Mouse (Mus musculus) left cerebral cortex, adult 11 months (tissue): ENCODE results near the gene 1700022I11Rik.
A peak's percentile ranks its signal among the peaks of the same experiment; 100 is the strongest.
"Not testable (repeated sequence)": the region's sequence is repeated elsewhere in the genome, so short reads cannot be mapped to it uniquely, and the experiment has no call there.

ENCODE experiments used
- DNase-seq: peaks from one replicate; pipeline ENCODE4 v3.0.0; 2022; ENCODE audit warnings: low spot score

1700022I11Rik gene

DNA sequence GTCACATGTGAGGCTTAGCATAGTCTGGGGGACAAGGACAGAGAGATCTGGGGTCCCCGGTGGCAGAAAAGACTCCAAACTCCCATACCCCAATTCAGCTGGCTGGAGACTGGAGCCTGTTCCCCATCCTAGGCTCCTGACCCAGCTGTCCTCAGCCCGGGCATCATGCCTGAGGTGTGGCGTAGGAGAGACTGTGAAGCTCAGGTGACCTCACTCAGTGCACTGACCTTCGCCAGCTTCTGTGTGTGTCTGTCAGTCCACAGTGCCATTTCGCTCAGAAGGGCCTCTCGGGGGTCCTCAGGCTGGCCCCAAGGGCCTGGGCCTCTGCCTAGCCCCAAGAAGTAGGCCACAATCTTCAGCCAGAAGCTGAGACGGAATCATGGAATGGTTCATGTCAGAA, 16.8 kb upstream of the 1700022I11Rik start:
- no peak for DNase-seq

DNA sequence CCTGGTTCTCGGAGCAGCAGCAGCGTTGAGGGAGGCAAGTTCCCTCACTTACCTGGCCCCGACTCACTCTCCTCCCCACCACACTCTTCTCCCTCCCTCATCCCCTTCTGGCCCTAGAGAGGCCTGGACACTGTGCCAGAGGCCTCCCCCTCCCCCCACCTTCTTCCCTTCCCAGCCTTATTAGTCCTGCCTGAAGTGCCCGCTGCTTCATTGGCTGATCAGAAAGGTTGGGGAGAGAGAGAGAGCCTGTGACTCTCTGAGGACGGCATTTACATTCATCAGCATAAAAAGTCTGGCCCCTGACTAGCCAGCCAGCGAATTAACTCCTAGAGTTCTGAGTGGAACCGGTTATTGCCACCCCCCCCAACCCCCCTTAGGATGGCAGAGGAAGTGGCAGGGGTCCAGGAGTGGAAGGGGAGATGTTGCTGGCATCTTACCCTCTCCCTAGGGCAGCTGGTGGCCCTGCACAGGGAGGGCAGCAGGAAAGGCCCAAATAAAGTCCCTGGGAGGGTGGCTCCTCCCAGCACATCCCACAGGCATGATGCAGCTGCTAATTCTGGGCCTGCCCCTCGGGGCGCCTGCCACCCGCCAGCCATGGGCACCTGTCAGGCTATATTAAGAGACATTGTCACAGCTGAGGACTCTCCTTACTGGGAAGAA, 15.8 kb upstream of the 1700022I11Rik start:
- DNase-seq = no peak

DNA sequence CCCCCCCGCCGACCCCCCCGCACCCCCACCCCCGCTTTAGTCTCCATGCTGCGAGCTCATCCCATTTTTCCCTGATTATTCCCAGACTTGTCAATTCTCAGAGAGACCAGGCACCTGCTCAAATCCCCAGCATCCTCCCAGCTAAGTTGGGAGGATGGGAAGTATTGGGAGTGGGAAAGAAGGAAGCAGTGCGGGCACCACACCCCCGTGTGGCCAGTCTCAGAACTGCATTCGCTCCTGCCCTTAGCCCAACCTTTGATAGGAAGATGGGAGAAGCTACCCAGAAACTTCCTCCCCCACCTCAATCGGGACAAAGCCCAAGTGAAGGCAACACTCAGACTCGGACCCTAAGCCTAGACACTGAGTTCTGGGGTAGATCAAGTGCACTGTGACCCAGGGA, 15.1 kb upstream of the 1700022I11Rik start:
- peak; percentile 74 for DNase-seq

DNA sequence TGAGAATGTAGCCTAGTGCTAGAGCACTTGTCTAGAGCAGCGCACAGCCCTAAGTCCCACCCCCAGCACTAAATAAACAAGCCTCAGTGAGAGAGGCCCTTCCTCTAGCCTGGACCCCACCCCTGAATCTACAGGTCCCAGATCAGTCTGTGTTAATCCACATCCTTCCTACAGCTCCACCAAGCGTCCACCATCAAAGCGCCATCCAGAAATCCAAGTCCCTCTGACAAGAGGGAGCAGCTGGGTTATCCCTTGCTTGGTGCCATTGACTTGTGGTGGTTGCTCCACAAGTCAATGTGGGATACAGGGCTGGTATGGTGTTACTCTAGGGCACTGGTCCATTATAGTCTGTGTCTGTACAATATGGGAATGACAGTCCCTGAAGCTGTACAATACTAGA, 14.2 kb upstream of the 1700022I11Rik start:
- DNase-seq = no peak

DNA sequence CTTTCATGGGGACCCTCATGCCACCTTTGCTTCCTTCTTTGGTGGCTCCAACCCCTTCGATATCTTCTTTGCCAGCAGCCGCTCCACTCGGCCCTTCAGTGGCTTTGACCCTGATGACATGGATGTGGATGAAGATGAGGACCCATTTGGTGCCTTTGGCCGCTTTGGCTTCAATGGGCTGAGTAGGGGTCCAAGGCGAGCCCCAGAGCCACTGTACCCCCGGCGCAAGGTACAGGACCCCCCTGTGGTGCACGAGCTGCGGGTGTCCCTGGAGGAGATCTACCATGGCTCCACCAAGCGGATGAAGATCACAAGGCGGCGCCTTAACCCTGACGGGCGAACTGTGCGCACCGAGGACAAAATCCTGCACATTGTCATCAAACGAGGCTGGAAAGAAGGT, 12.8 kb upstream of the 1700022I11Rik start:
- no peak for DNase-seq

DNA sequence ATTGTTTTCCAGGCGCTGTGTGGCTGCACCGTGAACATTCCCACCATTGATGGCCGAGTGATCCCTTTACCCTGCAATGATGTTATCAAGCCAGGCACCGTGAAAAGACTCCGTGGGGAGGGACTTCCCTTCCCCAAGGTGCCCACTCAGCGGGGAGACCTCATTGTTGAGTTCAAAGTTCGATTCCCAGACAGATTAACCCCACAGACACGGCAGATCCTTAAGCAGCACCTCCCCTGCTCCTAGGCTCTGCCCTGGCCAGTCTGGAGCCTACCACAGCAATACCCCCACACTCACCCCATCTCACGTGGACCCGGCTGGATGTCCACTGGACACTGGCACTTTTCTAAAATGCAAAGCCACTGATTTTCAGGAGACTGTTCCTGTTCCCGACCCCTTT, 12.1 kb upstream of the 1700022I11Rik start:
- no peak for DNase-seq

DNA sequence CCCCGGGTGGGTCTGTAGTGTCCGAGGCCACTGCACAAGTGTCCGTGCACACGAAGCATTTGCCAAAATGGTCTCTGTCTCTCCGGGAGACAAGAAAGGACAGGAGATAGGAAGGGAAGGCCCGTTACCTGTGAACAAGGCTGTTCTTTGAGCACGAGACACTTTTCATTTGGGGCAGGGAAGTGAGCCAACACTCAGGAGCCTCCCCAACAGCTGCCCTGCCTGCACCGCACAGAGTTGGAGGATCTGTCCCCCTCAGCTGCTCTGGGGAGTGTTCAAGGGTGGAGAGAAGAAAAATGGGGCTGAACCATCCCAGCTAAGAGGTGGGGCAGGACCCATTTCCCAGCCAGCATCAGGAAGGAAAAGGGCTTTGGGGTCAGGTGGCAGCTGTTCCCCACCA, 11.4 kb upstream of the 1700022I11Rik start:
- DNase-seq = no peak

DNA sequence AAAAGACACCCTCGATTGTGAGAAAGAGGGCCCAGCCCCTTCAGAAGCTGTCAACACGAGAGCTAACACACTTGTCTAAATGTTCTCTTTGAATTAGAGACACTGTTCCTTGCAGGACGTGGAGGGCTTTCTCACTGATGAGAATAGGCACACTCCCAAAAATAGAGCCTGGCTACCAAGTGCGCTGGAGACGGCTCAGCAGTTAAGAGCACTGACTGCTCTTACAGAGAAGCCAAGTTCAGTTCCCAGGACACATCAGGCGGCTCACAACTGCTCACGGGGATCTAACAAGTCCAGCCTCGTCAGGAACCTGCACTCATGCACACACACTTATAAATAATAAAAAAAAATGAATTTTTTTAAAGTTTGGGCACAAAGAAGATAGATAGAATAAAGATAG, 10.5 kb upstream of the 1700022I11Rik start:
- DNase-seq = no peak

DNA sequence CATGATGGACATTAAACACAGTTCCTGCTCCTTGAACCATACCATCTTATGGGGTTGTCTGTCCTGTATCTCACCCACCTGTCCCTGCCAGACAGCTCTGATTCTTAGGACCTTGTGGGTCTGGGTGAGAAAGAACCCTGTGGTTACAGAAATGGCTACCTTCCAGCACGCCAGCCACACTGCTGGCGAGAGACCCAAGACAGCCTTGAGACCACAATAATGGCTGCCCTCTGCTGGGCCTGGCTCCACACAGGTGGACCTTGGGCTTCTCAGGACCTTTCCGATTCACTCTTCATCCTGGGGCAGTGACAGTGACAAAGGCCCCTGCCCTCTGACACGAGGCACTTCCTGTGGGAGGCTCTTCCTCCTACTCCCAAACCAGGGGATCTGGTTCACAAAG, 10.0 kb upstream of the 1700022I11Rik start:
- no peak for DNase-seq

DNA sequence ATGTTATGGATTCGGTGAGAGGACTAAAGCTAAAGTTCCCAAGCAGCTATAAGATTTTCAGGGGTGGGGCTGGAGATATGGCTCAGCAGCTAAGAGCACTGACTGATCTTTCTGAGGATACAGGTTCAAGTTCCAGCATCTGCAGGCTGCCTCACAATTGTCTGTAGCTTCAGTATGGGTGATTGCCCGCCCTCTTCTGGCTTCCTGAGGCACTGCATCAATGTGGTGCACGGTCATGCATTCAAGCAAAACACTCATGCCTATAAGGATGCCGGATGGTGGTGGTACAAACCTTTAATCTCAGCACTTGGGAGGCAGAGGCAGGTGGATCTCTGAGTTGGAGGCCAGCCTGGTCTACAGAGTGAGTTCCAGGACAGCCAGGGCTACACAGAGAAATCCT, 7.8 kb upstream of the 1700022I11Rik start:
- no peak for DNase-seq

DNA sequence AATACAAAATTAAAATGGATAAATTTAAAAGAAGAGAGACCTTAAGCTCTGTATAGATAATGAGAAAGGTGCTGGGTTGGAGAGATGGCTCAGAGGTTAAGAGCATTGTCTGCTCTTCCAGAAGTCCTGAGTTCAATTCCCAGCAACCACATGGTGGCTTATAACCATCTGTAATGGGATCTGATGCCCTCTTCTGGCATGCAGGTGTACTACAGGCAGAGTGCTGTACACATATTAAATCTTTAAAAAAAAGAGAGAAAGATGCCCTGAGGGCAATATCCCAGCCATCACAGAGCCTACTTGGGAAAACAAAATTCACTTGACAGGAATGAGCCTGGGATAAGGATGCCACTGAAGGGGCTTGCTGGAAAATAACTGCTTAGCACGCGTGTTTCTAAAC, 5.9 kb upstream of the 1700022I11Rik start:
- DNase-seq = no peak

DNA sequence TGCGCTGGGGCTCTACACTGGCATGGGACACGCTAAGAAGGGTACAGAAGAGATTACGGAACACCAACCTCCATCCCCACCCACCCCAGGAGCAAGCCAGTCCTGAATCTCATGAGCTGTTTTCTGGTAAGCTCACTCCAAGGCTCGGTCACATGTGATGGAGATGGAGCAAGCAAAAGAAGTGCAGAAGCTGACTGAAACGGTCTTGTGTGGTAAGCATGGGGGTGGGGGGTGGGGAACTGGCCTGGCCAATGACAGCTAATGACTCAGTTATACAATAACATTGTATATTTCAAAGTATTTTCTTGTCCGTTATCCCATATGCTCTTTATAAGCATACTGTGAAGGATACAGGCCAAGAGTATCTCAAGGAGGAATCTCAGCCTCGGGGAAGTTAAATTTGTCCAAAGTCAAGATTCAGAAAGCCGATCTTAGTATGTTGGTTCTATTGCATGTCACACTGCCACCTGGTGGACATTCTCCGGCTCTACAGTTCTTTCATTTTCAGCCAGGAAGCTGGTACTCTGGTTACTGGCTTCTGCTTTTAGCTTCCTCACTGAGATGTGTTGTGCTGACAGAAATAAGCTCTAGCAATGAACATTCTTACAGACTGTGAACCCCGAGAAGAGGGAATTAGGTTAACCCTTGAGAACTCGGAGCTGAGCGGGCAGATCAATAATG, 4.2 kb upstream of the 1700022I11Rik start:
- no peak for DNase-seq

DNA sequence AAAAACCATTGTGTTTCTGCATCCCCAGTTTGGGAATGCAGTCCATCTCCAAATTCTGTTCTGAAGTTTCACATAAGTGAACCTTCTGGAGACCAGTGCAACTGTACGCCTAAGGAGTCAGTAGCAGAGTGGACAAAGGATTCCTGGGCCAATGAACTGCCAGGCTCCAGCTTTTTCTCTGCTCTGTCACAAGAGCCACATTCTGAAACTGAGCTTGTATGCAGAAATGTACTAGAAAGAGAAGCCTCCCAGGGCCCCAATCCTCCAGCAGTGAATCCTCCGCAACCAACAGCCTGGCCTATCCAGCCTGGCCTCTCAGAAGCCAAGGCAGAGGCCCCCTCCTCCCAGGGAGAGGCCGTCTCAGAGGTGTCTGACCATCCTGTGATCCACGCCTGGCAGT, 3.5 kb downstream of the 1700022I11Rik start:
- DNase-seq = no peak

DNA sequence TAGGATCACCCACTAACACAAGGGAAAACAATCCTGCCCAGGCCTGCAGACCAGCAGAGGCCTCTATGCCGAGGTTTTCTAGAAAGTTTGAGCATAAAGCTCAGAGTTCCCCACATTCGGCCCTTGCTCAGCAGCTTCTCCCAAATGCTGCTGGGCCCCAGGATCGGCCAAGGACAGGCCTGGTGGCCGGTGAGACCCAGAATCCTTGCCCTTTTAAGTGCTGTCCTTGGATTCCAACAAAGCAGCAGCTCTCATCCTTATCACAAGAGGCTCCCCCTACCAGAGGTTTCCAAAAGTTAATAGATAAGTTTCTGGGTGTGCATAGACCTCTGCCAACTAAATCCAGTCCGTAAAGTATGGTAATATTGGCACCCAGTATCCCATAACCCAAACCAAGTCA, 4.5 kb downstream of the 1700022I11Rik start:
- no peak for DNase-seq

DNA sequence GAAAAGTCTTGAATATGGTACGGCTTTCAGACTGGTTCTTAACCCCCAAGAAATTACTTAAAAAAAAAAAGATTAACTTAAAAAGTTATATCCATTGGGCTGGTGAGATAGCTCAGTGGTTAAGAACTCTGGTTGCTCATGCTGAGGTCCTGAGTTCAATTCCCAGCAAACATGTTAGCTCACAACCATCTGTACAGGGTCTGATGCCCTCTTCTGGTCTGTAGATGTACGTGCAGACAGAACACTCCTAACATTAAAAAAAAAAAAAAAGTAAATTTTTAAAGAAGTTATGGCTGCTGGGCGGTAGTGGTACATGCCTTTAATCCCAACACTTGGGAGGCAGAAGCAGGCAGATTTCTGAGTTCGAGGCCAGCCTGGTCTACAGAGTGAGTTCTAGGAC, 8.7 kb downstream of the 1700022I11Rik start:
- no peak for DNase-seq

DNA sequence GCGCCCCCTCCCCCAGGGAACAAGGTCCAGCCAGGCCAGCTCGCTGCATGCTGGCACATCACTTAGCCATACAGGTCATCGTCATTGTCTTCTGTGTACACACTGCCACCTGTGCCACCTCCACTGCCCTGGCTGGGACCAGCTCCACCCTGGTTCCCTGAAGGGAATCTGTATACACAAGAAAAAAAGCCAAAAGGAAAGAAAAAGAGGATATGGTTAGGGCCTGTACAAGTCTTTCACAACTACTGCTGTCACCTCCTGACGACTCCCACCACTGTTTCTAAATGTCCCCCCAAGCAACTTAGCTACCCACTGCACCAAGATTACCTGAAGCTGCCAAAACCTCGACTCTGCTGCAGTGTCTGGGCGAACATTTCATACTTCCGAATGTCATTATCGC, 11.1 kb downstream of the 1700022I11Rik start:
- DNase-seq = not testable (repeated sequence)

DNA sequence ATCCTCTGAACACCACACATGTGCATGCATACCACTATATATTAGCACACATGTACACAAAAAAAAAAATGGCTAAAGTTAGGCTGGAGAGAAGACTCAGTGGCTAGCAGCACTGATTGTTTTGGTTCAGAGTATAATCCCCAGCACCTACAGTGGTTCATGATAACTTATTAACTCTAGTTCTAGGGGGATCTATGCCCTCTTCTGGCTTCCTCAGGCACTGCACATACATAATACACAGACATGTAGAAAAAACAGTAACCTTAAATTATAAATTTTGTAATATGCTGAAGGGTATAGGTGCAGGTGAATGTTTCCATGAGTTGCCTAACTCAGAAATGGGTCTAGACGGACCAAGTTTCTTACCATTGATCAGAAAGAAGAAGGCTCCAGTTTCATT, 18.9 kb downstream of the 1700022I11Rik start:
- no peak for DNase-seq

DNA sequence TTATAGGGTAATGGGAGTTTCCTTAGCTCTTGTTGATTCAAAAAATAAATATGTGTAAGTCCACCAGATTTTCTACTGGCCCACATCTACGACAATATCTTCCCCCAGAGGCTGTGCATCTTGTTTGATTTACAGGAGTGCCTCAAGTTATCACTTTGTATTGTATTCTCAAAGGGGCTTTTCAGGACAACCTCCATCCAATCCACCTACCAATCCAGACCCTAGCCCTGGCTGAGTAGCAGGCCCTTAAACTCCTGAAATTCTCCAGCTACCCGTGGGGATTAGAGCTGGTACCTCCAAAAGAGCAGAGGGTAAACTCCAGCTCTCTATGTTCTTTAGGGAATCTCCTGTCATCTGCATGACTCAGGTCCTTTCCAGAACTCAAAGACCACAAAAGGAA, 28.6 kb downstream of the 1700022I11Rik start:
- DNase-seq = no peak

DNA sequence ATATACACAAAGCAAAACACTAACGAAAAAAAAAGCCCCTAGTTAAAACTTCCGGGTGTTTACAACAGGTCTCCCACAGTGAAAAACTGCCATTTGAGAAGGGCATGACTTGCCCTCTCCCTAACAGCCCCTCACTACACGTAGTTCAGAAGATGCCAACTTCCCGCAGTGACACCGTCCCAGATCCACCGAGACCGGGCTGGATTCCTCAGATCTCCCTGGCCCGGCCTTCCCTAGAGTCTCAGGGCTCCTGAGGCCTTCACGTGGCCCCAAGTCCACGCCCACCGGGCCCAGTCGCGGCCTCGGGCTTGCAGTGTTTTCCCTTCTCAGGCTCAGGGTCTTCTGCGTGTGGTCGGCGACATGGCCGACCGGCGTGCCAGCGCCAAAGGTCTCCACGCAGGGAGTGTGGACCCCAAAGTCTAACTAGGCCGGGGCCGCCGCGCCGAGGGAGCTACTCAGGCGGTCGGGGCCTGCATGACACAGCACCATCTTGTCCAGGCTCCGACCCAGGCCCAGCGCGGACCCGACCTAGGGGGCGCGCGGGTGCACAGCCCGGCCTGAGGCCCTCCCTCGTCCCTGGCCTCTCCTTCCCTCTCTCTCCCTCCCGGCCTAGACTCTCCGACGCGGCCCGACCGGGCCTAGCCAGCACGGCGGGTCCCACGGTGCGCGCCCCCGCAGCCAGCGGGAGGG, 30.2 kb downstream of the 1700022I11Rik start:
- peak; percentile 57 for DNase-seq

DNA sequence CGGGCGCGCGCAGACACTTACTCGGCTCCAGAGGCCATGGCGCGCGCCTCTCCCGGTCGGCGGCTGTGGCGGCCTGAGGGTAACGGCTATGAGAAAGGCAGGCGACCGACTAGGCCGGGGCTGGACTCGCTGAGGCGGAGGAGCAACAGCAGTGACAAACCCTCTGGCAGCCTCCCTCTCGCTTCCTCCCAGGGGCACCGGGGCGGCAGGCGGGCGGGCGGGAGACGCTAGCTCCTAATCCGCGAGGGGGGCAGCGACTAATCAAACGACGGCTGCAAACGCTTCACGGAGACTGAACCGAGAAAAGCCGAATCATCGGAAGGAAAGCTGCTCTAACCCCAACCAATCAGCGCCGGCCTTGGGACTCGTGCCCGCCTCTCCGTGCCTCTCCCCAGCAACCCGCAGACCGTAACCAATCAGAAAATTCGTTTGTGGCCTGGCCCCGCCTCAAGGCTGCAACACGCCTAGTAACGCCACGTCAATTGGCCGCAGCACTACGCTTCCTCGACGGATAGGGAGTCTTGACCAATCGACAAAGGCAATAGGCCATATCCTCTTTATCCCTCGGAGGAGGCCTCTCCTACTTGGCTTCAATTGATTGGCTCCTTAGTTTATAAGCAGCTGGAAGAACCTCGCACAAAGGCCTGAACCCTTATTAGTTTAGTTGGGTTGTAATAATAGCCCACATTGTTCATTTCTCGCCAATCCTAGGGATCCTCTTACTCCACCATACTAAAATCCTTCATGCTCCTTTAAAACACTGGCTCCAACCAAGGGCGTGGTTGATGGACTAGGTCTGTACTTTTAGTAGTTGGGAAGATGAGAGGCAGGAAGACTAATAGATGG, 31.0 kb downstream of the 1700022I11Rik start, which contains the start of gene Vcp:
TSS of gene Vcp (minus strand) at position 367 of the 846 bp plus-strand sequence.
- DNase-seq = peak; percentile 99

DNA sequence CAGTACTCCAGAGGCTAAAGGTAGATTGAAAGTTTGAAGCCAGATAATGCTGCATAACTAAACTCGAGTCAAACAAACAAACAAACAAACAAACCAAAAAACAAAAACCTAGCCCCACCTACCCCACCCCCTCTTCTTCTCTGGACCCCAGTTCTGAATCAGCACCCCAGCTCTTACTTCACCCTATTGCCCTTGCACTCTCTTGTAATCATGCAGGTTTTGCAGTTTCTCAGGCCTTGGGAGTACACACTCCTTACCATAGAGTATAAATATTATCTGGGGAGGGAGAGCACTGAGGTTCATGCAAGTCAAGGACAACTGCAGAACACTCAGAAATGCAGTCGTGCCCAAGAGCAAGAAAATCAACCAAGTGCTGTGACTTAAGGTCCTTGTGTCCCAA, 31.9 kb downstream of the 1700022I11Rik start:
- DNase-seq = no peak

DNA sequence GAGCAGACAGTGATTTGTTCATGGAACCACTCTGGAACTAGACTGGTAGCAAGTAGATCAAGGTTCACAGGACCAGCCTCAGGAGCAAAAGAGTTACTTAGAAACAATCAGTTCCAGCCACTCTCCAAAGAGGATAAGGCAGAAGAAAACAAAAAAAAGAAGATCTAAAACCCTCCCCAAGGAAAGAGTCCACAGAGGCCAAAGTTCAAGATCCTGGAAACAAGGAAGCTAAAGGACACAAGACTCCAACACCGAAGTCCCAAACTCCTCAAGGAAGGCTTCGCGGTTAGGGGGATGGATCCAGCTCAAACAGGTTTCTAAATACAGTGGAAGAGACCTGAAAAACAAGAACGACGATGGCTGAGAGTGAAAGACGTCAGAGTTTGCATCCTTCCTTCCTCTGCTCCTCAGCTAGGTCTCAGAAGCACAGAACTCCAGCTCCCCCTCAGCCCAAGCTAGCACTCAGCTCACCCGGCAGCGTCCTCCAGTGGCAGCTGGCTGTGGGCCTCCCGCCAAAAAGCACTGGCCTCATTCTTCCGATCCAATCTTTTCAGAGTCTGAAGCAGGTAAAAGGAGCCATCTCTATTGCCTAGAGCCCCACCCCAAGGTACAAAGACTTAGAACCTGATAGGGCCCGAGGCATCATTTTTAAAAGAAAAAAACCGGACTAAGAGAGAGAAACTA, 33.5 kb downstream of the 1700022I11Rik start:
- DNase-seq = no peak
